Mouse (Mus musculus) CH12.LX (cell line): ENCODE results near the gene Irak3. TPM values are rescaled to one million over a fixed set of nuclear protein-coding genes. Genes with fewer than 3 reads are reported as not detected.

Experiments
- DNase-seq: peaks from one replicate; pipeline ENCODE4 v3.0.0-alpha.2; 2013; ENCODE audit errors: extremely low read depth
- H3K27ac ChIP-seq: 2 replicates; pipeline ENCODE4 v1.5.1; 2012; ENCODE audit warnings: low read depth, mild to moderate bottlenecking, control low read depth, moderate library complexity; ENCODE audit not compliant: insufficient read depth
- H3K27me3 ChIP-seq: replicated peaks from 2 replicates; pipeline ENCODE3; 2012; ENCODE audit warnings: inconsistent platforms
- H3K36me3 ChIP-seq, 2 experiments: replicated peaks in 1 of 2; 2 replicates each; pipeline versions ENCODE3 to v1.6.1; 2012; ENCODE audit warnings: inconsistent platforms in 1 of 2, low read length in 1 of 2, mild to moderate bottlenecking in 1 of 2, mixed read lengths in 1 of 2, moderate library complexity in 1 of 2; ENCODE audit not compliant: control insufficient read depth in 1 of 2, insufficient read depth in 1 of 2
- H3K4me1 ChIP-seq, 2 experiments: 2 replicates each; pipeline ENCODE4 v1.6.1; 2012; ENCODE audit warnings: inconsistent platforms in 1 of 2, moderate library complexity in 1 of 2; ENCODE audit not compliant: insufficient read depth in 2 of 2, control insufficient read depth in 1 of 2
- H3K4me2 ChIP-seq: 2 replicates; pipeline ENCODE4 v1.6.1; 2012; ENCODE audit warnings: low read depth, mild to moderate bottlenecking, control low read depth; ENCODE audit not compliant: poor library complexity, insufficient read depth, severe bottlenecking
- H3K4me3 ChIP-seq, 3 experiments: fragments of 150-350 bp in 1 of 3; sonication (generic) in 1 of 3; replicated peaks in 1 of 3; 2 replicates each; pipeline versions ENCODE3 to v1.5.1; 2011 to 2012; ENCODE audit warnings: low read depth in 2 of 3, low read length in 2 of 3, mild to moderate bottlenecking in 2 of 3, moderate library complexity in 2 of 3, control low read depth in 1 of 3, improper control_type of control experiment in 1 of 3, inconsistent platforms in 1 of 3, mixed read lengths in 1 of 3; ENCODE audit not compliant: poor library complexity in 1 of 3
- H3K79me2 ChIP-seq: replicated peaks from 2 replicates; pipeline ENCODE4 v1.6.1; 2012; ENCODE audit warnings: mild to moderate bottlenecking, moderate library complexity; ENCODE audit not compliant: control insufficient read depth, poor library complexity, insufficient read depth, severe bottlenecking; ENCODE audit errors: extremely low read depth
- H3K9ac ChIP-seq: 2 replicates; pipeline ENCODE4 v1.6.1; 2012; ENCODE audit warnings: low read depth, mild to moderate bottlenecking, control low read depth, moderate library complexity; ENCODE audit not compliant: insufficient read depth
- H3K9me3 ChIP-seq: replicated peaks from 2 replicates; pipeline ENCODE3; 2012; ENCODE audit warnings: low read length, inconsistent platforms, mixed read lengths
- CHD1 ChIP-seq: IDR thresholded peaks from 2 replicates; pipeline ENCODE4 v1.6.1; 2012; ENCODE audit warnings: low read depth, low read length, improper control_type of control experiment, inconsistent platforms
- CHD2 ChIP-seq: IDR thresholded peaks from 2 replicates; pipeline ENCODE4 v1.6.1; 2011; ENCODE audit warnings: low read length, improper control_type of control experiment
- CTCF ChIP-seq, 2 experiments: IDR thresholded peaks in 1 of 2; conservative IDR thresholded peaks in 1 of 2; 2 replicates each; pipeline ENCODE4 v1.5.1; 2011 to 2012; ENCODE audit warnings: low read depth in 2 of 2, low read length in 2 of 2, improper control_type of control experiment in 1 of 2, inconsistent platforms in 1 of 2, mild to moderate bottlenecking in 1 of 2, moderate library complexity in 1 of 2
- IRF4 ChIP-seq: IDR thresholded peaks from 2 replicates; pipeline ENCODE4 v1.6.1; 2014; ENCODE audit warnings: low read depth, mild to moderate bottlenecking, inconsistent platforms, low read length, improper control_type of control experiment
- JUN ChIP-seq: IDR thresholded peaks from 2 replicates; pipeline ENCODE4 v1.6.1; 2011; ENCODE audit warnings: low read depth, mild to moderate bottlenecking, low read length, improper control_type of control experiment, moderate library complexity; ENCODE audit not compliant: insufficient read depth
- JUND ChIP-seq: conservative IDR thresholded peaks from 2 replicates; pipeline ENCODE4 v1.6.1; 2011; ENCODE audit warnings: low read depth, low read length, improper control_type of control experiment
- MAFK ChIP-seq: IDR thresholded peaks from 2 replicates; pipeline ENCODE4 v1.6.1; 2011; ENCODE audit warnings: low read length, improper control_type of control experiment; ENCODE audit not compliant: insufficient replicate concordance
- MAX ChIP-seq: IDR thresholded peaks from 2 replicates; pipeline ENCODE4 v1.6.1; 2011; ENCODE audit warnings: low read length, improper control_type of control experiment
- MEF2A ChIP-seq: IDR thresholded peaks from 2 replicates; pipeline ENCODE4 v1.6.1; 2014; ENCODE audit warnings: low read depth, mild to moderate bottlenecking, inconsistent platforms, low read length, improper control_type of control experiment, borderline replicate concordance
- MXI1 ChIP-seq: IDR thresholded peaks from 2 replicates; pipeline ENCODE4 v1.6.1; 2011; ENCODE audit warnings: mild to moderate bottlenecking, low read depth, low read length, improper control_type of control experiment
- PAX5 ChIP-seq: IDR thresholded peaks from 2 replicates; pipeline ENCODE4 v1.6.1; 2012; ENCODE audit warnings: low read length, inconsistent platforms, mixed read lengths
- POLR2A ChIP-seq: IDR thresholded peaks from 2 replicates; pipeline ENCODE4 v1.6.1; 2011; ENCODE audit warnings: low read depth, mild to moderate bottlenecking, improper control_type of control experiment, low read length
- RCOR1 ChIP-seq: conservative IDR thresholded peaks from 2 replicates; pipeline ENCODE4 v1.6.1; 2012; ENCODE audit warnings: low read depth, mild to moderate bottlenecking, inconsistent platforms, low read length, improper control_type of control experiment
- SIN3A ChIP-seq: IDR thresholded peaks from 2 replicates; pipeline ENCODE4 v1.6.1; 2012; ENCODE audit warnings: low read length, improper control_type of control experiment, inconsistent platforms
- SMC3 ChIP-seq: IDR thresholded peaks from 2 replicates; pipeline ENCODE4 v1.6.1; 2011; ENCODE audit warnings: low read depth, low read length, improper control_type of control experiment
- TCF12 ChIP-seq: IDR thresholded peaks from 2 replicates; pipeline ENCODE4 v1.6.1; 2014; ENCODE audit warnings: low read depth, mild to moderate bottlenecking, inconsistent platforms, low read length, improper control_type of control experiment
- UBTF ChIP-seq: IDR thresholded peaks from 2 replicates; pipeline ENCODE4 v1.6.1; 2012; ENCODE audit warnings: low read depth, mild to moderate bottlenecking, inconsistent platforms, low read length, improper control_type of control experiment, moderate library complexity
- ZKSCAN1 ChIP-seq: IDR thresholded peaks from 2 replicates; pipeline ENCODE4 v1.6.1; 2012; ENCODE audit warnings: low read depth, inconsistent platforms, low read length, improper control_type of control experiment, borderline replicate concordance
- dilution Hi-C: fragments of 300-500 bp; cut with MboI; formaldehyde crosslinking; loops from 2 replicates; pipeline ENCODE4 v1.14.3; 2020; ENCODE audit warnings: low sequenced_read_pairs; ENCODE audit not compliant: extremely low pct_unique_long_range_greater_than_20kb, extremely low pct_ligation_motif_present
- in situ Hi-C: fragments of 300-500 bp; cut with MboI; formaldehyde crosslinking; loops from 3 replicates; pipeline ENCODE4 v1.14.3; 2019; ENCODE audit warnings: low sequenced_read_pairs, low pct_ligation_motif_present, low pct_unique_long_range_greater_than_20kb, mixed read lengths
- polyA plus RNA-seq: library from polyadenylated mRNA; unstranded; fragments of >175 nt; gene quantifications from 2 replicates; pipeline ENCODE4 v1.2.1, GENCODE M21; 2012; ENCODE audit warnings: low read depth; ENCODE audit not compliant: insufficient read length
- total RNA-seq, 2 experiments: library from RNA; depleted of rRNA; stranded (reverse); fragments of 300-350 nt in 1 of 2; fragments of >200 nt in 1 of 2; gene quantifications; 2 replicates each; pipeline ENCODE4 v1.2.3; 2012 to 2014

Irak3 gene
- total and polyA plus RNA-seq, 3 experiments: 0.50 to 3.1 (median 1.1) TPM

DNA sequence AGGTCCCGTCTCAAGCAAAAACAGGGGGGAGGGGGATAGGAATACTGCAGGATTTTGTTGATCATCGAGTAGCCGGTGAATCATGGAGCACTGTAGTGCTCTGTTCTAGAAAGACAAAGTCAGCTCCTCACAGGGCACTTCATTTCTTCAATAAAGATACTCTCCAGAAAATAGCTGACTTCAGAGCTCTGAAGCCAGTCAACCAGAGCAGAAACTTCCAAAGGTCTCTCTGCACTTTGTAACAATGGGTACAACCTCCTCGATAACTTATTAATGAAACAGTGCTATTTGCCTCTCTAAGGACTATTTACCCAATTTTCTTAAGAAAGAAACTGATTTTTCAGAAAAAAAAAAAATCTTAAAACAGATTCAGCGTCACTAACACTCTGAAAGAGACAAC, 106.2 kb downstream of the Irak3 start:
- dilution Hi-C loops (no loop called here), in situ Hi-C loops (no loop called here)
- DNase-seq: no peak
- Histone ChIP-seq H3K27me3 (no peaks in the 10 kb centered on the region), H3K9me3 (no peaks in the 10 kb centered on the region), H3K4me3 (no peak overlapping the region), H3K4me2 (no peak overlapping the region), H3K79me2 (no peaks in the 10 kb centered on the region), H3K36me3 (peaks cover 59 to 90% of the 10 kb centered on the region in 2 experiments), H3K4me1 (no peaks in the 10 kb centered on the region), H3K9ac (no peak overlapping the region), H3K27ac (no peak overlapping the region)
- TF ChIP-seq UBTF (no peak), POLR2A (no peak), RCOR1 (no peak), SIN3A (no peak), ZKSCAN1 (no peak), JUN (no peak), MAFK (no peak), SMC3 (no peak), MXI1 (no peak), MEF2A (no peak), PAX5 (no peak), CHD2 (no peak), MAX (no peak), IRF4 (no peak), TCF12 (no peak)

DNA sequence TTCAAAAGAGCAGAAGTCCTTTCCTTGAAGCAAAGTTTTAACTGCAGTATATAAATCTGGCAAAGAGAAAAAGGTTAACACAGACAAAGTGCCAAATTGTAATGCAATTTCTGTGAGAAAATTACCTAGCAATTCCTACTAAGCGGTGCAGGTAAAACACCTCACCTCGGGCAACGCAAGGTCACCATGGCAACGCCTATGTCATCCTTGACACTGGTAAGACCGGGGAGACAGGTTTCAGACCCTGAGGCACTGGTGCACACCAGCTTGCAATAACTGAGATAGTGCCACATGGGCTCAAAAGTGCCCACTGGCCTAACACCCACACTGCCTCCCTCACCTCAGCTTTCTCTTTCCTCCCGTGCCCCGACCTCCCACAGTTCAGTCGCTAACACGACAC, 106.8 kb downstream of the Irak3 start:
- TF ChIP-seq MAX: no peak
- TF ChIP-seq JUND: no peak
- no peak for TF ChIP-seq TCF12
- no peak for TF ChIP-seq CTCF (conservative IDR thresholded peaks at IDR 0.05 in 1 of 2, IDR thresholded peaks at IDR 0.05 in 1 of 2; ENCODE audit: low read depth in 2 of 2, low read length in 2 of 2)
- no peak for TF ChIP-seq CHD1
- TF ChIP-seq, all 38 proteins: peak for 0
- Histone ChIP-seq H3K4me1 (no peaks in the 10 kb centered on the region), H3K36me3 (peaks cover 54 to 87% of the 10 kb centered on the region in 2 experiments), H3K9ac (no peak overlapping the region), H3K4me2 (no peak overlapping the region), H3K27ac (no peak overlapping the region; the same call in 1 of the 2 replicates), H3K27me3 (no peaks in the 10 kb centered on the region), H3K4me3 (no peak overlapping the region), H3K9me3 (no peaks in the 10 kb centered on the region), H3K79me2 (no peaks in the 10 kb centered on the region)
- DNase-seq: no peak
- in situ Hi-C loops (no loop called here), dilution Hi-C loops (no loop called here)
